Mouse (Mus musculus) thymus, adult 2 months (tissue): ENCODE results near the gene Slc4a5.

Experiments
- CTCF ChIP-seq: fragments of 200-500 bp; IDR thresholded peaks from 2 replicates; pipeline ENCODE4 v1.5.1; 2012; ENCODE audit warnings: mild to moderate bottlenecking, control low read depth, low read length, moderate library complexity, borderline replicate concordance; ENCODE audit not compliant: control insufficient read depth, poor library complexity, insufficient read depth; ENCODE audit errors: extremely low read depth
- POLR2A ChIP-seq: fragments of 200-500 bp; IDR thresholded peaks from 2 replicates; pipeline ENCODE4 v1.6.1; 2012; ENCODE audit warnings: mild to moderate bottlenecking, low read length, control low read depth, moderate library complexity; ENCODE audit not compliant: control insufficient read depth, poor library complexity, insufficient read depth; ENCODE audit errors: extremely low read depth

- no peak for TF ChIP-seq CTCF
- no peak for TF ChIP-seq POLR2A
Observed at GRCm38 (mm10) chr6:83172240-83172920, 47.2 kb upstream of the Slc4a5 start.
